Mouse (Mus musculus) layer of hippocampus, adult 11-12 months (tissue): ENCODE results near the gene Gas6.

Experiments used
- DNase-seq: peaks from one replicate; pipeline ENCODE4 v3.0.0; 2022; ENCODE audit warnings: low spot score

The Gas6 gene

DNA sequence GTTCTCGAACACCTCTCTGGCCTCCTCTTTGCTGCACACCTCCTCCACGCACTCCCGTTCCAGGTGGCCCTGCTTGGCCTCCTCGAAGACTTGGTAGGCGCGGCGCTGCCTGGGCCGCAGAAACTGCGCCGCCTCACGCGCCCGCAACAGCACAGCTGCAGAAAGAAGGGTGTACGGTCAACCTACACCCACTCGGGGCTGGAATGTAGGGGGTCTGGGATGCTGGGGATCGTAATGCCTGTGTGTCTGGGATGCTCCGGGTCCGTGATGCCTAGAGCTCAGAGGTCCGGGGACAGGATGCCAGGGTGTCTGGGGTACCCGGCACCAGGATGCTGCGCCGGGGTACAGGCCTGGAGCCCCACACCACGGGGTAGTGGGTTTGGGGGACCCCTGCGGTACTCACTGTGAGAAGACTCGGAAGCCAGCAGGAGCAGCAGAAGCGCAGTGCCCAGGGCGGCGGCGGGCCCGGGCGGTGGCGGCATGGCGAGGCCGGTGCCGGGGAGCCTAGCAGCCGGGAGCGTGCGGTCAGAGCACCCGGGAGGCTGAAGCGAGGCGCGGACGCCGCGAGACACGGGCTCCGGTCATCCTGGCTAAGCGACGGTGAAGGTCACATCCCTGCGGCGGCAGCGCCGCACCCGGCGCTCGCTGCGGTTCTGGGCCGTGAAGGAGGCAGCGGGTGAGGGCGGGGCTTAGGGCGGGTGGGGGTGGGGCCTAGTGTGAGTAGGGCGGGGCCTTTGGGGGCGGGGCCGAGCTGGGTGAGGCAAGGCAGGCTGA, at the start of gene Gas6:
TSS of gene Gas6 (minus strand) at position 633 of the 774 bp plus-strand sequence.
- peak; percentile 53 for DNase-seq

DNA sequence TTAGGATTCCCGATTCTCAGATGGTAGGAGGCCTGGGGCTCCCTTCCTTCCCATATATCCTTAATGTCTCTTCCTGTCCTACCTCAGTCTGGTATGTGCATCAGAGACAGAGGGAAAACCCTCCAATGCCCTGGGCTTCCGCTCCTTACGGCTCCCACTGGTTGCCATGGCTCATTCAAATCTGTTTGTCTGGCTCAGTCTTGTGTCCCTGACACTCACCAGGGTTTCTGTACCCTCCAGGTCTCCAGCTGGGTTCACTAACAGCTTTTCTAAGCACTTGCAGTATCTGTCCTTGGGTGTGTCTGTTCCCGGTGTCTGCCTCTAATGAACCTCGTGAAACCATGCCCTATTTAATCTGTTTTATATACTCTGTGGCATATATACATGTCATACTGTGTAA, 47.2 kb upstream of the Gas6 start:
- DNase-seq, result no peak

DNA sequence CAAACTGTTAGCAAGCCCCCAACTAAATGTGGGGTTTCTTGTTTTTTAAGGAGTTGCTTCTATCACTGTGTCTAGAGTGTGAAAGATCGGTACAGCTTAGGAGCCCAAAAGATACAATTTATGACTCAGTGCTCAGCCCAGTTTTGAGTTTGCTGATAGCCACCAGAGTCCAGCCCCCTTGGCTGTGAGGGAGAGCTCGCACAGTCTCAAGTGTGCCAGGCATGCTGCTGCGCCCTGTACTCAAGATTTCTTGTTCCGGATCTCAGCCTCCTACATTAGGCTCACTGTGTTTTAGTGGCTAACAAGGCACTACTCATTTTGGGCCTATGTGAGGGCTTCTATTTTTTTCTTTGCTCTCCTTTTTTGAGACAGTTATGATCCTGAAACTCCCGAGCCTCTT, 45.8 kb upstream of the Gas6 start:
- DNase-seq, result no peak

GRCm38 (mm10) chr8:13538821-13539220, 44.5 kb upstream of the Gas6 start:
- DNase-seq, result peak; percentile 71

- no peak for DNase-seq
Observed at GRCm38 (mm10) chr8:13537102-13537501, 42.8 kb upstream of the Gas6 start.

DNA sequence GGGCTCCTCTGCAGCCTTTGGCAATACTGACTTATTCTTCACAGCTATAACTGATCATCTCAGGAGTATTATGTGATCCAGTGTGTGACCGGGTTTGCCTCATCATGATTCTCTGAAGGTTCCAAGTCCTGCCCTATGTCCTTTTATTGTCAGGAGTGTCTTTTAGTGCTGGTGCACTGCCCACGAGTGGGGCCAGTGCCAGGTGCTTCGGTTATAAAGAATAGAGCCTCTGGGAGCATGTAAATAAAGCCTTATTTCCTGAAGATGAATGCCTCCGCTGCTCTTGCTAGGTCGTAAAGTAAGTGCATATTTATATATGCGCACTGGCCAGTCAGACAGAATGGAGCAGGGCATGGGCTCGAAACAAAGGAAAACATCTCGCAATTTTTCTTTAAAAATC, 38.8 kb upstream of the Gas6 start:
- DNase-seq, result no peak

GRCm38 (mm10) chr8:13531602-13532171, 37.4 kb upstream of the Gas6 start:
- DNase-seq, result no peak

DNA sequence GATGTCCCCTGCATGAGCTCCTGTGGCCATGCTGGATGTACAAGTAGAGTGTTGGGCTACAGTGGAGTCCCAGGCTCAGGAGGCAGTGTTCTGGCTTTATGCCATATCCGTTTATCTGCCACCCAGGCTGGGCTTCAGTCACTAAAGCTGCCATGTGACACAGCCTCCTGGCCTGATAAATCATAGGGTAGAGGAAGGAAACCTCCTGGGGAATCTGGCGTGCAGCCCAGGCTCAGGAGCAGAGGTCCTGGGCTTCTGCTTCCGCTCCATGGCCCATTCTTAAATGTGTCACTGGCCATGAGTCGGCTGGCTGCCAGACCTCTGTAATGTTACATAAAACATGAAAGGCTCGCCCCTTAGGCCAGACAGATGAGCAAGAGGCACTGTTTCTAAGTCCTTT, 36.7 kb upstream of the Gas6 start:
- peak; percentile 70 for DNase-seq

DNA sequence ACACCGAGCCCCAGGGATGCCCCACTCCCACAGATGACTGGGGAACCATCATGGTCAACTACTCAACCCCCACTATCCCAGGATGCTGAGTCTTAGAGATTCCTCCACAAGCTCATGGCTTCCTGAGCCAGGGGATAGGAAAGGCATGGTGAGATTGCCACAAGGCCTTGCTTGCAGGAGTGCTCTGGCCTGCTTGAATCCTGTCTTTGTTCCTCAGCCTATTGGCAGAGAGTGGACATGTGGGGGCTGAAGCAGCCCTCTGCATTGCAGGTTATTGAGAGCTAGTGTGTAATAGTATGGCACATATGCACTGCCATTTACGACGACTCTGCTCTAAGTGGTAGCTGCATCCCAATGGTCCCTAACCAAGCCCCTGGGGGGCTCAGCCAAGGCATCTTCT, 36.1 kb upstream of the Gas6 start:
- DNase-seq, result no peak

DNA sequence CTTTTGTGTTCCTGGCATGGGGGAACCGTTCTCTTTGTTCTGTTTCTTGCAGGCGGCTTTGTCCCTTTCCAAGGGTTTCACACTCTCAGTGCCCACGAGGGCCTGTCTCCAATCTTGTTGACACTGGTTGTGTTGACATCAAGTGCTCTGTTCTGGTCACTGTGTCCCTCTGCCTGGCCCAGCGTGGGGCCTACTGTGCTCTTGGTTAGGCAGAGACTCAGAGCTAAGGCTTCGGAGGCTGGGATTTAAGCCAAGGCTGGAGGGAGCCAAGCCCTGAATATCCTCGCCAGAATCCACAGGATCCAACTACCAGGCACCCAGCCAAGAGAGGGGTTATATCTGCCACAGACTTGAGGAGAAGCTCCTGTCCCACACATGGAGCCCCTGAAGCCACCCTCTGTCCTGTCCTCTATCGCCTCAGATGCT, 35.6 kb upstream of the Gas6 start:
- DNase-seq, result peak; percentile 68

- DNase-seq, result no peak
Observed at GRCm38 (mm10) chr8:13529011-13529840, 34.9 kb upstream of the Gas6 start.

GRCm38 (mm10) chr8:13521392-13521791, 27.1 kb upstream of the Gas6 start:
- DNase-seq, result no peak

DNA sequence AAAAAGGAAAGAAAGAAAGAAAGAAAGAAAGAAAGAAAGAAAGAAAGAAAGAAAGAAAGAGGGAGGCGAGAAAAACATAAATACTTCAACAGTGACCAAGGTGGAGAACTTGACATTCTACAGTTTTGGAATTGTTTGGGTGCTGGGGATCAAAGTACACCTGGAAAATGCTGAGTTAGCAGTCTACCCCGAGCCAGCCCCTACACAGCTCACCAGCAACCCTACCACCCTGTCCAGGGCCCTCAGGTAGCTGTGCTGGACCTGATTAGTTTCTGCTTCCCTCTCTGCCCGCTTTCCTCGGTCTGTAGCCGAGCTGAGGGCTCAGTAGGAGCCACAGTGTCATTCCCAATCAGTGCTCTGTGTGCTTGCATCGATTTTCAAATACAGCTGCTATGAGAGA, 26.1 kb upstream of the Gas6 start:
- DNase-seq, result no peak

- peak; percentile 39 for DNase-seq
Observed at GRCm38 (mm10) chr8:13519503-13519902, 25.2 kb upstream of the Gas6 start.

DNA sequence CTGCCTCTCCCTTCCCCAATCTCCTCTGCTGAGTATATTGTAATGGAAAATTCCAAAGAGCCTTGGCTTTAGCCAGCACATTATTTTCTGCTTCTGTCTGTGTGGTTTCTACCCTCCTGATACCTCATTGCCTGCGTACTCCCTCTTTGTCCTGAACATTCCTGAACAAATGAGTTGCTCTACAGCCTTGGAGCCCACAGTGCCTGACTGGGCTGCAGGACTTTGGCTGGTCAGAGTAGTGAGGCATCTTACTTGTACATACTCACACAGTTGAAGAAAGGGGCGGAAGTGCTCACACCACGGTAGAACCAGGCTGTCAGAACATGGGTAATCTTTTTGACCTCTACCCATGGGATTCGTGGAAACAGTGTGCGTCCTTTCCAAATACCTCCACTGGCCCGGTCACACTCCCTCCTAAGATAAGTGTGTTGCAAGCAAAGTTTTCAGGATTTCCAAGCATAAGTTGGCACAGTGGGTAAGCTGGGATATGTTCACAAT, 23.0 kb upstream of the Gas6 start:
- DNase-seq, result no peak

DNA sequence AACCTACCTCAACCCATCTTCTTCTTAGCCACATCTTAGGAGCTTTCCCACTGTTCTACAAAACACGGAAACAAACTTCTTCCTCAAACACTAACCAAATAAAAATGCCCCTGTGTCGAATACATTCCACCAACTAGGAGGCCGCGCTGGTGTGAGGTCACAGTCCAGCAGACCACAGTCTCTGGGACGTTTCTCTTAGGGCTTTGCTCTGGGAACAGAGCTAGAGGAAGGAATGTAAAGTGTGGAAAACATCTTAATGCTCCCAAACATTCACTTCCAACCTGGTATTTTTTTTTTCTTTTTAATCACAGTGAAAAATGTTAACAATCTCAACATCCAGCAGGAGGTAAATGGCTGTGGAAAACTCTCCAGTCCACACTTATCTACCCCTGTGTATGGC, 22.4 kb upstream of the Gas6 start:
- DNase-seq, result no peak

DNA sequence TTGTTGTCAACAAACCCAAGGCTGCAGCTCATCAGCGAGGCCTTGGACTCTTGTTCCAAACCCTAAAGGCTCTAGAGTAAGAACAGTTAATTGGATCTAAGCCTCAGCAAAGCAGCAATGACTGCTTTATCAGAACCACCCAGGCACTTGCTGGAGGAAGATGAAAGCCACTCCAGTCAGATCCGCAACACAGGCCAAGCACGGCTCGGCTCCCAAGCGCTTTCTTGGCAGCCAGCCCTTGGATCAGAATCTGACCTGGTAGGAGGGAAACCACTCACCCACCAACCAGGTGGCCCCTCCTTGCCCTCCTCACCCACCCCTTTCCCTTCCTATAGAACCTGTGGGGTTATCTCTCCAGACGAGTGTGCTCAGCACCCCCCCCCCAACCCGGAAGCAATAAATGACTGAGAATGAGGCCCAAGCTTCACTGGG, 21.7 kb upstream of the Gas6 start:
- no peak for DNase-seq

DNA sequence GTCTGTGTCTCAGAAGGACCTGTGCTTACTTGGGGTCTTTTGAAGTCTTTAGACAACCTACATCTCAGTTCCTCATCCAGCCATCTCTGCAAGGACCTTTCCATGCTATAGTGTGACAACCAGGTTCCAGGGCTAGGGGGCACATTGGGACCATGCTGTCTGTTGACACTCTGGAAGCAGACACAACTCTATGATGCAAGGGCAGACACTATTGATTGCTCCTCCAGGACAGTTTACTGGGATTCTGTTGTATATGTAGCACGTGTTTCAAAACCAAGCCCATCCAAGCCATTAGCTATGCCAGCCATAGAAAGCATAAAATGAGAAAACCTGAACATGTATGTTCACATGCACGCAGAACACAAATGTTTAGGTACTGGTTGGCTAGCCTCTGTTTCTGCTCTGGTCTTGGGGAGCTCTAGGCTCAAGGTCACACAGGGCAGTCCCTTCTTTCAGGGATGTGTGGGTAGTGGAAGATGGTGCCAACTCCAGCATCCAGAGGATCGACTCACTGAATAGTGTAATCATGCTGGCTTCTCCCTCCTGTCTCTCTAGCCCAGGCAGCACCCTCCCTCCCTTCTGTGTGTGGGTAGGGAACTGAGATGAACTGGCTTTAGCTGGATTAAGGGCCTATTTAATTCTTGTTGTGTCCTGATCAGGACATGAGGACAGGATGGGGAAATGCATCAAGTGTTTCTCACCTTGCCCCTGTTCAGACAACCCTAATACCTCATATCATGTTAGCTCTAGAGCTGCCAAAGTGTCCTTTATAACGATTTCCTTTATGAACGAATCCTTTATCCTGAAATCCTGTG, 19.5 kb upstream of the Gas6 start:
- no peak for DNase-seq

DNA sequence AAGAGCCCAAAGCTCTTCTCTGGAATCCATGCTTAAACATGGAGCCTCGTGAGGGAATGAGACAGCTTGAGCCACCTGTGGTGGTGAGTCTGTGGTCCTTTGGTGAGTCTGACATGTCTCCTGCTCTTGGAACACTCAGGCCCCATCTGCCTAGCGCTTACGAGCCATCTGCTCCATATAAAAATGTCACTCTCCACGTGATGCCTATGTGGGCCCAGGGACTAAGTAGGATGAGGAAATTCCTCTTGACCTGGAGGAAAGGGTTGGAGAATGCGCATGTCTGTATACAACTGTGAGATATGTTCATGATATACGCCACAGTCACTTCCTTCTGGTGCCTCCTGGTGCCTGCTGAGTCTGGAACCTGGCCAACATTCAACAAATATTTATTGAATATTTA, 18.4 kb upstream of the Gas6 start:
- DNase-seq, result no peak

DNA sequence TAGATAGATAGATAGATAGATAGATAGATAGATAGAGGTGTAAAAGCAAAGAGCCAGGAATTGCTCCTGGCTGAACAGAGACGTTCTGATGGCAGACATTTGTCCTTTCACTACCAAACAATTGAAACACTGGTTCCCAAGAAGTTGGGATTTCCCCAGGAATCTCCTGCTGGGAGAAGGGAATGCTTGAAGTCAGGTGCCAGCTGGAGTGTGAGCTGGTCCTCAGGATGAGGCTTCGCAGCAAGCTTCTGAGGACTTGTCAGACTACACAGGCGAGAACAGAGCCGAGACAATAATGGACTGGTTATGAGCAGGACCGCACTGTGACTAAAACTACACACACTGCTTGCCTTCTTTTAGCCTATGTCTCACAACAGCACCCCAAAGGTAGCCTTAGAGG, 17.7 kb upstream of the Gas6 start:
- DNase-seq, result no peak

DNA sequence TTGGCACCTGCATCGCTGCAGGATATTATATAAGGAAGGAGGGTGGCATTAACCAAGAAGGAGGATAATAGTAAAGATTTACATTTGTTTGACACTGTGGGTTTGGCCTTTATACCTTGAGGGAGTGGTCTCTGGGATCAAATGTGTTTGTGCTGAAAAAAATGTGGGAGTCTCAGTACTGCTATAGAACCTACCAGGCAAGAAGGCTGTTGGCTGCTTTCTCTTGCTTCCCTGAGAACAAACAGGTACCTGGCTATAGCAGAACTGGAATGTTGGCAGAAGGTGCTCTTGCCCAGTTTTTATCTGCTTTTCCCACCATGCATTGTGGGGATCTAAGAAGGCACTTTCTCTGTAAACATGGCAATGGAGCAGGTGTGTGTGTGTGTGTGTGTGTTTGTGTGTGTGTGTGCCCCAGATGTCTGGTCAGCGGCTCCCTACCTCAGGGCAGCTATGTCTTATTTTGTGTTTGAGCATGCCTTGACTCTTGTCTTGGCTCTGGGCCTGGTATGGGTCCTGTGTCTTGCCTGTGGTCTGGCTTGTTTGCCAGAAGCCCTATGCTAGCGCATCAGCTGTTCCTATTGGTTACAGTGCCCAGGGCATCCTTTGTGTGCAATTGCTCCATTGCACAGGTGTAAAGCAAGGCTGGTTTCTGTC, 13.1 kb upstream of the Gas6 start:
- no peak for DNase-seq
